Mouse (Mus musculus): Measurements from ENCODE around the gene Rpl3l.

Gene Rpl3l

DNA sequence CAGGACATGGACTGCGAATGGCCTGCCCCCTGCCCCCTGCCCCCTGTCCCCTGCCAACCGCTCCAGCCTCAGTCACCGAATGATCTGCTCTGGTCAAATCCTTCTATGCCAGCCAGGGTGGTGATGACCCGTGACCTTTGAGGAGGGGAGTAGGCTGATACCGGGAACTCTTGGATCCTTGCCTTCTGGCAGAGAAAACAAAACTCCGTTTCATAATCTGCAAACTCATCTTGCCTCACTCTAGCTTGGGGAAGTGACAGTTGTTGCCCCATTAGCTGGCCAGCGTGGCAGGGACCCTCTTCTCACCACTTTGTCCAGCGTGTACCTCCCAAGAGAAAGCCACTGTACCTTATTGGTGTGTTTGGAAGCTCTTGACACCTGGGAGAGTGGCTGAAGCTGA, 14.7 kb downstream of the Rpl3l start:
- DNase-seq (ENCODE audit: low spot score in 2 of 2), result no peak

DNA sequence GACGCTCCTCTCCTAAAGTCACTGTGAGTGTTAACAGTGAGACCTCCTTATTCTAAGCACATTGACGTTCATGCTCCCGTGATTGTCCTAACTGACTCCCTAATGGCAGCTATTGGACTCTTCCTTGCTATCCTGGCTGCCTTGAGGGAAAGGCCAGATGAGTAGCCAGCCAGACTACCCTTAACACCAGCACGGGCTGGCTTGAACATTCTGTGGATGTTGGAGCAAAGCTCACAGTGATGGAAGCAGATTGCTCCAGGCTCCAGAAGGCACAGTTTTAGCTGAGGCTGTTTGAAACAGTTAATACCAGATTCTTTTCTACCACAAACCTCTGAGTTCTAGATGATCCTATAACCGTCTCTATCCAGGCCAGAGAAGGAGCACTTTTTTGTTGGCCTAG, 16.3 kb downstream of the Rpl3l start:
- no peak for DNase-seq (ENCODE audit: low spot score in 2 of 2)

DNA sequence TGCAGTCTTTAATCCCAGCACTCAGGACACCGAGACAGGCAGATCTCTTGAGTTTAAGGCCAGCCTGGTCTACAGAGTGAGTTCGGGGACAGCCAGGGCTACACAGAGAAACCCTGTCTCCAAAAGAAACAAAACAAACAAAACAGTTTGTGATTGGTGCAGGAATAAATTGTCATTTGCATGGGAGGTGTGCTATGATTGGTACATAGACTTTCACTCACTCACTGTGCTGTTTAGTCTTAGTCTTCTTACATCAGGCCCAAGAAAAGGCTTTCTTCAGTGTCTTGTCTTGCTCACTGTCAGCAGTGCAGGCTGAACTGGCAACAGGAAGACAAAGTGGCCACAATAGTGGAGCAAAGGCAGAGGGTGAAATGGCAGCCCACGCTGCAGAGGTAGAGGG, 16.8 kb downstream of the Rpl3l start:
- DNase-seq (ENCODE audit: low spot score in 2 of 2), result no peak

DNA sequence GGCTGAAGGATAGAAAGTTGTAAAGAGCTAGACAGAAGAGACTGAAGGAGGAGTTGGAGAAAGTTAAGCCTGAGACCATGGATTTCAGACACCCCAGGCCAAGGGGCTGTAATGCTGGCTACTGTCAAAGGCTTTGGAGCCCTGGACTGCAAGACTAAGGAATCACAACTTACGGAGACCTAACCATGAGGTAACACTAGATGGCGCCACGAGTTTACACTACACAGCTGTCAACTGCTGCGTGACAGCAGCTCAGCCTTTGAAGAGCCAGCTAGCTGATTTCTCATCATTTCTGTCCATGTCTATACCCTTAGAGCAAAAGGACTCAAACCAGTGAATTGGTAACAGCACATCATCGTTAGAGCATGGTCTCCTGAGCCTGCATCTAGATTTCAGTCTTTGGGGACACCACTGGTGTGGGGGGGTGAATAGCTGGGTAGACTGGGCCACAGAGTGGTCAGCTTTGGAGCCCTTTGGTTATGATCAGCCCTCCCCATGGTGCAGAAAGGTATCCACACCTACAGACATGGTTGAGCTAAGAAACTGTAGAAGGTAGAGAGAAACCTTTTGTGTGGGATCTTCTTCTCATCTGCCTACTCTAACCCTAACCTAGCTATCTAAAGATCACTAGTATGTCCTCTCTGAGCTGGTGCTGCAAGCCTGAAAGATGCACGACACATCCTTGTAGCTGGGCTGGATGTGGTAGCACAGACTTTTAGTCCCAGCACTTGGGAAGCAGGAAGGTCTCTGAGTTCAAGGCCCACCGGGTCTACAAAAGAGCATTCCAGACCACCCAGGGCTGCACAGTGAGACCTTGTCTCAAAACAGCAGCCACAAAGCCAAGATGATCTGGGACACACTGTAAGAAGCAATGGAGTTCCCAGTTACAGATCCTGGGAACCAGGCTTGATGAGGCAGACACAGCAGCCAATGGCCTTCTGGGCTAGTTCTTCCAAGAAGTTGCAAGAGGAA, 18.2 kb downstream of the Rpl3l start:
- DNase-seq (ENCODE audit: low spot score in 2 of 2), result peak; percentile 72 to 89

DNA sequence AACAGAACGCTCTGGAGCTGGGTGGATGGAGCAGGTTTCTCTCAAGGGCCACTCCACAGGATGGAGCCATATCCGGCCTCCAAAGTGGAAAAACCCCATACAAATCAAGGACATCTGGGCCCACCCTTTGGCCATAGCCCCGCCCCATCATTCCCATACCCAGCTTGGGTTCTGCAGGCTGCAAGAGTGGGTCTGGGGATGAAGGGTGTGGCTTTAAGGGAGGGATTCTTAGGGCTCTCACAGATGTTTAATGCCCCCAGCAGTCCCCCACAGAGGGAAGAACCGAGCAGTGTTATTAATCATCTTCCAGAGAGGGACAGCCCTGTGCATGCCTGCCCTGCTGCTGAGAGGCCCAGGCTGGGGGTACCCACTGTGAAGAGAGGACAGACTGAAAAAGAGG, 19.4 kb downstream of the Rpl3l start:
- DNase-seq (ENCODE audit: low spot score in 2 of 2), result no peak

DNA sequence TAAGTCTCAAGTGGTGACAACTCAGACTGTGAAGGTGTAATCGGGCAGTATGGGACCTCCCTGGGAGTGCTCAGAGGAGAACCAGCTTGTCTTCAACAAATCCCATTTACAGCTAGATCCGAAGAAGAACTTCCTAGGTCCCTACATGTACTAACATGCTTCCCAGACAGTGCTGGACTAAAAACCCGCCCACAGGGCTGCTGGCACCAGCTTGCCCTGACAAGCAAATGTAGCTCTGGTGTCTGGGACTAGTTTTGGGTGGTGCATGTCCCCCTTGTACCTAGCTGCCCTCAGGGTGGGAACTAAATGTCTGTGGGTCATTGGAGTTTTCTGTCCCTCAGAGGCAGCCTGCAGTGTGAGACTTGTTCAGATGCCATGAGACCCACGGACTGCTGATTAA, 23.9 kb downstream of the Rpl3l start:
- DNase-seq (ENCODE audit: low spot score in 2 of 2), result no peak

DNA sequence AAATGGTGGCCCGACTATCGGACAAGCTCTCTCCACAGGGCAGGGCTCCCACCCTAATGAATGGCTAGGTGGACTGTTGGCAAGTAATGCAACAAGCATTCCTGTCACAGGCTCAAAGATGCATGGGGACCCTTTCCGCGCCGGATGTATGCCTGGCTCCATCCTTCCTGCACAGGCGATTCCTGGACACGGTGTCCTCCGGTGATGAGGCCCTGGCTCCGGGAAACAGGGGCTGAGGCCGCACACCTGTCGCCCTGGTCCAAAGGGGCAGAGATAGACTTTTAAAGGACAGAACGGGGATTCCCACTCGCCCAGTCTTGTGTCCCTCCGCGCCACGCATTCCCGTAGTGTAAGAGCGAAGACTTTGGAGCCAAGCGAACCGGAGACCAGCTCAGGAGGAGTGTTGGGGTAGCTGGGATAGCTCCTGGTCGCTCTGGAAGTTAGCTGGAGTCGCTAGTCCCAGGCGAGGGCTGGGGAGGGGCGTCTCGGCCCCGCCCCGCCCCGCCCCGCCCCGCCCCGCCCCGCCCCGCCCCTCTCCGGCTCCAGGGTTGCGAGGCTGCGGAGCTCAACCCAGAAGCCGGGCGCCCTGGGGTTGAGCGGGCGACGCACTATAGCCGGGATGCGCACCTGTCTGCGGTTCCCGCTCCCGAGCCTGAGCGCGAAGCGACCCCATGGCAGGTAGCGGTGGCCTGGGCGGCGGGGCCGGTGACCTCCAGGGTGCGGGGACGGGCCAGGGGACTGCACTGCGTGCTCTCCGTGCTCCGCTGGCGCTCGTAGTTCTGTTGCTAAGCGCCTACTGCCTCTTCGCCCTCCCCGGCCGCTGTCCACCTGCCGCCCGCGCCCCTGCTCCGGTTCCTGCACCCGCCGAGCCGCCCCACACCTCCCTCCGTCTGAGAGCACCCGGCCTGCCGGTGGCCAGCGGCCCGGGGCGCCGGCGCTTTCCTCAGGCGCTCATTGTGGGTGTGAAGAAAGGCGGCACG, 25.1 kb downstream of the Rpl3l start, which contains the start of gene Hs3st6:
Gene Hs3st6 (plus strand): TSS at position 574 of the 980 bp plus-strand sequence.
- no peak for DNase-seq (ENCODE audit: low spot score in 2 of 2)

DNA sequence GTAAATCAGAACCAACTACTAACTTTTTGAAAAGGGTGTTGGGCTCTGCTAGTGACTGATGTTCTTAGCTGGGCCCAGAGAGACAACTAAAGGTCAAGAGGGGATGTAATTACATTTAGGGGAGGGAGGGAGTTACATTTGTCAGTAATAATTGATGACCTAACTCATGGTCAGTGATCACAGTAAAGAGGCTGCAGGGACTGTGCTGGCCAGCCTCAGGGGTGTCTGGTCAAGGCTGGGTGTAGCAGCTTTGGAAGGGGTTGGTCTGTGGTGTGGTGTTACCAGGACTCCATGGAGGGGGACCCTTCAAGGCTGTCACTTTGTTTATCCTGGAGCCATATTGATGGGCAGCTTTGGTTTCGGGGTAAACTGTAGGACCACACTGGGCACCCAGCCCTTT, 29.8 kb downstream of the Rpl3l start:
- DNase-seq (ENCODE audit: low spot score in 2 of 2), result no peak

DNA sequence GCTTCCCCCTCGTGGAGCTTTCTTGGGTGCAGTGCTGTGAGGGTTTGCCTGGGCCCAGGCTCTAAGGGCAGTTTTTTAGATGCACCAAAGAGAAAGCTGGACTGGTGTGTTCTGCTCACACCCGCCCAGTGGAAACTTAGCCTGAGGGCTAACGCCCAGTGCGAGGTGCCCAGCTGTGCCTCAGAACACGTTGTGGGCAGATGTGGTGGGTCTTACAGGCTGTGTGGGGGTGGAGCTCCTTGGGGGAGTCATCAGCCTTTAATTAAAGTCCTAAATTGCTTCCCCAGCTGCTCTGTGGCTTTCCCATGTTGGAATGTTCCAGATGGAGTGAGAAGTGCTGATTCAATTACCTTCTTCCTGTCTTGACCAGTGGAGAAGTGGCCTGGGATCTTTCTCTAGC, 33.5 kb downstream of the Rpl3l start:
- DNase-seq (ENCODE audit: low spot score in 2 of 2), result no peak

DNA sequence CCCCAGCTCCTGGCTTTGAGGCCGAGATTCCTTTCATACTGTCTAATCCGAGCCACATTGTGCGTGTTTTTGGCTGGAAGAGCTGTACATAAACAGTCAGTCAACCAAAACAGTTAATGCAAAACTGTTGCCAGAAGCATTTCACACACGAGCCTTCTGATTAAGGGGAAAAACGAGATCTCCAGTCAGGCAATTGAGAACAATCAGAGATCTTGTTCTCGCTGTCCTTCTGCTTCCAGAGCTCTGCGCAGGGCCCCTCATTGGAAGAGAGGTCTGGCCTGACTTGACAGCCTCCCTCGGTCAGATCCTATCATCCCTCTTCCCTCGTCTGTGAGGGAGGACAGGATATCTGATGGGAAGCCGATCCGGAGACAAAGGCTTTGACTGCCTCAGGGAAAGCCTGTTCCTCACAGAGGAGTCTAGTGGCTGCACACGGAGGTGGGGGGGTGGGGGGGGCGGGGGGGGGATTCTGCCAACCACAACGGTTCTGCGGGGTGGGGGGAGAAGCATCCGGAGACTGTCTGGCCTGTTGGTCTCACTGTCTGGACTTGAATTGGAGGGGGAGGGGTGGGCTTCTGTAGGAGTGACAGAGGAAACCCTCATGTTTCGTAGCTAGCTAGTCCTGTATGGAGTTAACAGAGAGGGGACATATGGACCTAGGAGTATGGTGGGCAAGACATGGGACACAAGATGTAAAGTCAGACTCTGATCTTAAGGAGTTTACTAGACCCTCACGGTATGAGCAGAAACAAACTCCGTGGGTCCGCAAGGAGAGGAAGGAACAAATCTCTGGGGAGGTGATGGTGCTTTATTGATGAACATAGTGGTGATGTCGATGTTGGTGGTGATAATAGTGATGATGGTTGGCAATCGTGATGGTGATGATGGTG, 37.6 kb downstream of the Rpl3l start:
- no peak for DNase-seq (ENCODE audit: low spot score in 2 of 2)

DNA sequence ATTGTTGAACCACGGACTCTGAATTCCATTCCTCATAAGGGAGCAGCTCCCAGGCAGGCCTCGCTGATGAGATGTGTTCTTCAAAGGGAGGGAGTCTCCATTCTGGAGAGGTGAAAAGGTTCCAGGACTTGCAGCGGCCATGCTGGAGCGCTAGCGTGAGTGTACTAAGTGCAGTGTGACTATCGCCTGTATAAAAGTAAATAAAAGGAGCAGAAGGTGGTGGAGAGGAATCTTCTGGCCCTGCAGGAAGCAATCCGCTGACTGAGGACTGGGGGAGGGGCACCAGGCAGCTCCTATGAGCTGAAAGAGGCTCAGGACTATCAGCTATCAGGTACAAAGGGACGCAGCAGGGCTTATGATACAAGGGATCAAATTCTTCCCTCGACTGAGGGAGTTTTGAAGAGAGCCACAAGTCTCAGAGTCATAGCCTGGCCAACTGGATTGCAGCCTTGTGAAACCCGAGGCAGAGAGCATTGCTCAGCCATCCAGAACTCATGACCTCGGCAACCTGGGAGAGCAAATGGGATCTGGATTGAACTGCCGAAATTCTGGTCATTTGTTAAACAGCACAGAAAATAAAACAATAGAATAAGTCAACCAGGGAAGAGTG, 38.8 kb downstream of the Rpl3l start:
- no peak for DNase-seq (ENCODE audit: low spot score in 2 of 2)

DNA sequence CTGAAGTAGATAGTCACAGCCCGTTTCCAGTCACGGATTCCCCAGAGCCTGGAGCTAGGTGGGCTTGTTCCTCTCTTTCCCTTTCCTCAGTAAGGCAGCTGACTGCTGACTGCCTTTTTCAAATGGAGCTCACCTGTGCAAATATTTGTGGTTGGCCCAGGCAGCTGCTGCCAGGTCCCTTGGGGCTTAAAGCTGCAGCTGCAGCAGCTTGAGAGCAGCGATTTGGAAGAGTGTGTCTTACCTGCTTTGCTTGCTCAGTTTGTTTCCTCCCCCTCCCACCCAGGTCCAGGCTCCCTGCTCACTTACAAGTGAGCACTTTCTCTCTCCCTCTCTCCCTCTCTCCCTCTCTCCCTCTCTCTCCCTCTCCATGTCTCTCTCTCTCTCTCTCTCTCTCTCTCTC, 41.5 kb downstream of the Rpl3l start:
- no peak for DNase-seq (ENCODE audit: low spot score in 2 of 2)

DNA sequence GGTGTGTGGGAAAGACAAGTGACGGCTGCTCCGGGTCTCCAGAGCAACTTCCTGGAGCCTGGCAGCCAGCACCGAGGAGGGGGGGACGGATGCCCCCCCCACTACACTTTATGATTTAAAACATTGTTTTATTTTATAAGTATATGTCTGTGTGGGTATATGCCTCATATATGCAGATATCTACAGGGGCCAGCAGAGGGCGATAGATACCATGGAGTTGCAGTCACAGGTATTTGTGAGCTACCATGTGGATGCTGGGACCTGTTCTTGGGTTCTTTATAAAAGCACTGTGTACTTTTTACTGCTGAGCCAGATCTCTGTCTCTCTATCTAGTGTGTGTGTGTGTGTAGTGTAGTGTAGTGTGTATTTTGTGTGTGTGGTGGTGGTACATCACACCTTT, 45.6 kb downstream of the Rpl3l start:
- DNase-seq (ENCODE audit: low spot score in 2 of 2), result no peak

DNA sequence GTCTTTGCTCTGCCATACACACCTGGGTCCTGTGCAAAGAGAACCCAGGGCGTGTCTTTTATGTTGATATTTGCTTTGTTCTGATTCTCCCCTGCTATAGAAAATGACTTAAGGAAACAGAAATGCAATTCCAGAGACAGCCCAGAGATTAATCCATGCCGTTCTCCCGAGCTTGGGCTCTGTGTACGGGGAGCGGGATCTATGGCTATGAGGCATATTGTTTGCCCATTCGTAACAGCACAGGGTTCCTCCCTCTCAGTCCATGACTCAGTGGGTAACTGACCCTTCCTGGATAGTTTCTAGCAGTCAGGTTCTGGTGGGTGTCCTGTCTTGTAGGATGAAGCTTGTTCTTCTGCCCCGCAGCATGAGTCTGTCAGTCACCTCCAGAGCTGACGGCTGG, 47.6 kb downstream of the Rpl3l start:
- no peak for DNase-seq (ENCODE audit: low spot score in 2 of 2)

DNA sequence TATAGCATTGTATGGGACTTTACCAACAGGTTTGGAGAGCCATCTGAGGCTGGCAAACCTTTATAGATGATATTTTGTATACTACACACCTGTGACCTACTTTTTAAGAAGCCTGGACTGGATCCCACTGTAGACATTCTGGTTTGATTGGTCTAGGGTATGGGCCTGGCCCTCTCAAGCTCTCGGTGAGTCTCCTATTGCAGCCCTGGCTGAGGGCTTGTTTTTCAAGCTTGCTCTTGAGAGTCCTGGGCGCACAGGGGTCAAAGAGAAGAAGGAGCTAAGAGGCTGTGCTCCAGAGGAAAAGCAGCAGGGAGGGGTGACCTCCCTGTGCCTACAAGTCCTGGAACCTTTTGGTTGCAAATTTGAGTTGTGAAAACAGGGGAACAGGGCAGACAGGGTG, 49.5 kb downstream of the Rpl3l start:
- no peak for DNase-seq (ENCODE audit: low spot score in 2 of 2)

DNA sequence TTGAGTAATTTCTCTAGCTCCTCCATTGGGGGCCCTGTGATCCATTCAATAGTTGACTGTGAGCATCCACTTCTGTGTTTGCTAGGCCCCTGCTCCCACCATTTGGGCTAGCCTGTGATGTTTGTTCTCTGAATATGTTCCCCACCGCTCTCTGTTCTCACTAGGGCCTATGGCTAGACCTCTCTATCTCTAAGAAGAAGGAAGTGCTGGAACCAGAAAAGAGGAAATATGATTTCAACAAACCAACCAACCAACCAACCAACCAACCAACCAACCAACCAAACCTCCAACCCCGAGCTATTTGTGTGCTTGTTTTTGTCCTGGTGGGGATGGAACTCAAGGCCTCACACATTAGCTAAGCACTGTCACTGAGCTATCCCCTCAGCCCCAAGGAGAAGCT, 53.2 kb downstream of the Rpl3l start:
- no peak for DNase-seq (ENCODE audit: low spot score in 2 of 2)

Data from spleen, postnatal 10 days (tissue).